Mouse (Mus musculus) thymus, postnatal 10 days (tissue): Measurements from ENCODE around the gene Itpr1.

Source experiments
- DNase-seq, 2 experiments: peaks; one replicate each; pipeline ENCODE4 v3.0.0; 2021; ENCODE audit warnings: low spot score in 2 of 2

The Itpr1 gene

GRCm38 (mm10) chr6:108512994-108513393 lies 300.1 kb downstream of the Itpr1 start:
- no peak for DNase-seq

- DNase-seq, result no peak
Observed at GRCm38 (mm10) chr6:108516248-108516647, 303.4 kb downstream of the Itpr1 start.

- DNase-seq, result no peak
Observed at GRCm38 (mm10) chr6:108517241-108517981, 304.5 kb downstream of the Itpr1 start.

GRCm38 (mm10) chr6:108517986-108518385 lies 305.1 kb downstream of the Itpr1 start:
- no peak for DNase-seq

GRCm38 (mm10) chr6:108518552-108518951 lies 305.7 kb downstream of the Itpr1 start:
- no peak for DNase-seq

- DNase-seq, result no peak
Observed at GRCm38 (mm10) chr6:108519327-108519726, 306.4 kb downstream of the Itpr1 start.

GRCm38 (mm10) chr6:108523956-108524616 lies 311.2 kb downstream of the Itpr1 start:
- DNase-seq, result no peak

GRCm38 (mm10) chr6:108524617-108525010 lies 311.7 kb downstream of the Itpr1 start:
- DNase-seq, result no peak

GRCm38 (mm10) chr6:108527560-108527959 lies 314.7 kb downstream of the Itpr1 start:
- DNase-seq, result no peak

GRCm38 (mm10) chr6:108527993-108528392 lies 315.1 kb downstream of the Itpr1 start:
- DNase-seq, result no peak

GRCm38 (mm10) chr6:108529150-108529549 lies 316.3 kb downstream of the Itpr1 start:
- DNase-seq, result no peak

GRCm38 (mm10) chr6:108530781-108531323 lies 318.0 kb downstream of the Itpr1 start:
- DNase-seq, result no peak

GRCm38 (mm10) chr6:108531324-108532311 lies 318.7 kb downstream of the Itpr1 start:
- no peak for DNase-seq

- DNase-seq, result peak; percentile 25 to 36
Observed at GRCm38 (mm10) chr6:108532486-108533179, 319.7 kb downstream of the Itpr1 start.

- DNase-seq, result no peak
Observed at GRCm38 (mm10) chr6:108534139-108534538, 321.2 kb downstream of the Itpr1 start.

- DNase-seq, result no peak
Observed at GRCm38 (mm10) chr6:108534596-108534995, 321.7 kb downstream of the Itpr1 start.

- no peak for DNase-seq
Observed at GRCm38 (mm10) chr6:108535309-108535708, 322.4 kb downstream of the Itpr1 start.

GRCm38 (mm10) chr6:108536546-108537317 lies 323.8 kb downstream of the Itpr1 start:
- DNase-seq, result peak; percentile 54 to 63

- no peak for DNase-seq
Observed at GRCm38 (mm10) chr6:108538406-108538805, 325.5 kb downstream of the Itpr1 start.

GRCm38 (mm10) chr6:108540441-108540840 lies 327.5 kb downstream of the Itpr1 start:
- no peak for DNase-seq
